ENCODE assay signal across 30 mouse cellular contexts in the genomic region with DNA sequence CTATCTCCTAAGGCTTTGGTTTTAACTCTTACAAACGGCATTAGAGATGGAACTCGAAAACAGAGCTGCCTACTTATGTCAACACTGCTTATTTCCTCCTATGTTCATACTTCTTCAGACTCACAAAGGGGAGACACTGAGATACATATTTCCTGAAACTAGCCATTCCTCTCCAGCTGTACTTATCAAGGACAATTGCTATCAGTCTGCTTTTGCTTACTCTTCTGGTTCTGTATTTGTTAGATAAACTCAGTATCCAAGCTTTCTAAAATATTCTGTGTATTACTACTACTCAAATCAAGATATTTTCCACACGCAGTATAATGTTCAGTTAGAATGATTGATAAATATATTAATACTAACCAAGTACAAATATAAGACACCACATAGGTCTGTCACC. TPM values are rescaled to one million over a fixed set of nuclear protein-coding genes. Genes with fewer than 3 reads are reported as not detected.
"Had no signal": no experiment of that assay in that cellular context is flagged by ENCODE, and none has a peak within 500 bp of the region (broad histone marks: within the 10 kb centered on the region; RNA-seq: fewer than 3 reads in every experiment).

No protein-coding gene starts in this region.

- H3K4me2 ChIP-seq: embryonic facial prominence, embryonic 12.5 days; embryonic facial prominence, embryonic 13.5 days; embryonic facial prominence, embryonic 15.5 days; forebrain, embryonic 12.5 days; forebrain, embryonic 13.5 days; forebrain, embryonic 15.5 days had no signal

- H3K4me1 ChIP-seq: embryonic facial prominence, embryonic 10.5 days; embryonic facial prominence, embryonic 12.5 days; embryonic facial prominence, embryonic 13.5 days; embryonic facial prominence, embryonic 15.5 days; forebrain, embryonic 10.5 days; forebrain, embryonic 12.5 days; forebrain, embryonic 13.5 days; forebrain, embryonic 15.5 days had no signal

- H3K9me3 ChIP-seq: embryonic facial prominence, embryonic 10.5 days; embryonic facial prominence, embryonic 12.5 days; embryonic facial prominence, embryonic 13.5 days; embryonic facial prominence, embryonic 15.5 days; forebrain, embryonic 10.5 days; forebrain, embryonic 12.5 days; forebrain, embryonic 13.5 days; forebrain, embryonic 15.5 days had no signal

- H3K4me3 ChIP-seq: embryonic facial prominence, embryonic 10.5 days; embryonic facial prominence, embryonic 12.5 days; embryonic facial prominence, embryonic 13.5 days; embryonic facial prominence, embryonic 15.5 days; erythroblast, embryonic 14.5 days; forebrain, embryonic 10.5 days; forebrain, embryonic 12.5 days; forebrain, embryonic 13.5 days; forebrain, embryonic 15.5 days; gastrocnemius, adult 2 months had no signal

- ATAC-seq: forebrain, embryonic 13.5 days; forebrain, embryonic 14.5 days; forebrain, embryonic 15.5 days; forebrain, embryonic 16.5 days; forebrain, postnatal 0 days had no signal

- H3K9ac ChIP-seq: embryonic facial prominence, embryonic 12.5 days; embryonic facial prominence, embryonic 13.5 days; embryonic facial prominence, embryonic 15.5 days; forebrain, embryonic 12.5 days; forebrain, embryonic 13.5 days; forebrain, embryonic 15.5 days; forebrain, postnatal 0 days had no signal

- H3K27me3 ChIP-seq: embryonic facial prominence, embryonic 12.5 days; embryonic facial prominence, embryonic 13.5 days; embryonic facial prominence, embryonic 15.5 days; forebrain, embryonic 12.5 days; forebrain, embryonic 13.5 days; forebrain, embryonic 15.5 days had no signal

- DNase-seq: cerebellum, adult 2 months; cerebellum, adult 8-10 months; cerebellum, adult 9-10 months; cerebellum, adult 9-11 months; cerebellum, postnatal 10 days; cerebellum, postnatal 14 days; cerebellum, postnatal 25 days; cerebellum, postnatal 36 days; embryo, embryonic 11 days; forebrain, postnatal 0 days; gastrocnemius, adult 2 months; gastrocnemius, postnatal 10 days; gastrocnemius, postnatal 14 days; gastrocnemius, postnatal 25 days; gastrocnemius, postnatal 36 days; heart, adult 18-20 months had no signal

- H3K27ac ChIP-seq: embryonic facial prominence, embryonic 10.5 days; embryonic facial prominence, embryonic 12.5 days; embryonic facial prominence, embryonic 13.5 days; embryonic facial prominence, embryonic 15.5 days; forebrain, embryonic 10.5 days; forebrain, embryonic 12.5 days; forebrain, embryonic 13.5 days; forebrain, embryonic 15.5 days; gastrocnemius, adult 2 months had no signal

RNA-seq across cellular contexts. Expression of a gene that starts 18.7 kb away (rescaled TPM):
- total RNA-seq: gastrocnemius, adult 8-10 months; gastrocnemius, postnatal 10 days; gastrocnemius, postnatal 25 days; gastrocnemius, postnatal 4 days; granulocyte monocyte progenitor cell, adult 5-6 weeks; heart, adult 18-20 months had no signal
